Mouse (Mus musculus): ENCODE measurements around the gene Retsat.

DNA sequence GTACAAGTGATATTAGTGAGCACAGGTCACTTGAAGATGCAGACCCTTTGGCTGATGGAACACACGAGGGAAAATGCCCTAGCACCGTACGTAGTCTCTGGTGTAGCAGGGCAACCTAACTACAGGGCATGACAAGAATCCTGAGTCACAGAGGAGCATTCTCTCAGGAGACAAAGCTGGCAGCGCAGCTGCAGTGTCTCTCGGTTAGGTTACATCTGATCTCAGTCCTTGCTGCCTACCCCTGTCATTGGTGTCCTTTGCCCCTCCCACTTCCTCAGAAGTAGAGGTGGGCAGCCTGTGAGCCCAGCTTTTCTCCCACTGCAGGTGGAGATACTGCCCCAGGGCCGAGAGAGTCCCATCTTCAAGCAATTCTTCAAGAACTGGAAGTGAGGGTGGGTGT lies 35.8 kb upstream of the Retsat start:
- TF ChIP-seq MAX (IDR thresholded peaks at IDR 0.05; ENCODE audit: low read depth), result no peak
- no peak for TF ChIP-seq TCF12 (IDR thresholded peaks at IDR 0.05; ENCODE audit: insufficient read depth, poor library complexity, severe bottlenecking)
- no peak for TF ChIP-seq POLR2A (IDR thresholded peaks at IDR 0.05; ENCODE audit: insufficient read length, low read depth)
- no peak for TF ChIP-seq USF1 (IDR thresholded peaks at IDR 0.05; ENCODE audit: low read depth)
- no peak for TF ChIP-seq MYOG (IDR thresholded peaks at IDR 0.05; ENCODE audit: control insufficient read depth in 1 of 3, insufficient read depth in 1 of 3, insufficient read length in 2 of 3, low read depth in 2 of 3)
- no peak for TF ChIP-seq E2F4 (IDR thresholded peaks at IDR 0.05; ENCODE audit: insufficient read depth)
- no peak for TF ChIP-seq REST (IDR thresholded peaks at IDR 0.05; ENCODE audit: insufficient read depth, insufficient read length)
- no peak for TF ChIP-seq CEBPB (IDR thresholded peaks at IDR 0.05; ENCODE audit: insufficient read depth, poor library complexity, severe bottlenecking)
- TF ChIP-seq MYOD1 (IDR thresholded peaks at IDR 0.05; ENCODE audit: control insufficient read depth in 1 of 3, insufficient read length in 2 of 3, low read depth in 2 of 3), result no peak
- TF ChIP-seq TCF3 (IDR thresholded peaks at IDR 0.05; ENCODE audit: insufficient read length, low read depth), result no peak
- TF ChIP-seq POLR2AphosphoS2 (IDR thresholded peaks at IDR 0.05; ENCODE audit: insufficient read length, low read depth), result no peak
- no peak for TF ChIP-seq SRF (IDR thresholded peaks at IDR 0.05; ENCODE audit: control insufficient read depth, insufficient read length, low read depth)
